In the genomic region with DNA sequence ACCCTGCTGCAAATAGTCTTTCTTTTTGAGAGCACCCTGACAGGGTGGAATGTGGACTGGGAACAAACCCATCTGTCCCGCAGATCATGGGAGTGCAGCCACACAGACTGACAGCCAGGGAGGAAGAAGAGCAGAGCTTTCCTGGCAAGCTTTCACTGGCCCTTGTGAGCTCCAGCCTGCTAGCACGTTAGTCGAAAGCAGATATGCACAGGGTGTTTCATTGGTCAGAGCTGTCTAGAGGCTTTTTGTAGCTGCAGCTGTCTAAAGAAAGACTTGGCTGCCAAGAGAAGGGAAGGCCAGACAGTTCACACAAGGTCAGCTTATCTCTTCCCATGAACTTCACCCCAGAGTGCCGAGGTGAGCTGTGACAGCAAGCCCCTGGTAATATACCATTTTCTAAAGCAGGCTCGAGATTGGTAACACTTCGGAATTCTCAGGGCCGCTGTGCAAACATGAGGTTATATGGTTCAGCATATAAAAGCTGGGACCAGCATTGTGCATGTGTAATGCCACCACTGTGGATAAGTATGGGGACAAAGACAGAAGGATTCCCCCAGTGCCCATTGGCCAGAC, we compare ENCODE assay signal across 1 mouse cellular context.
TF ChIP-seq lines count a peak whose summit lies in the region.

No protein-coding gene starts in this region.

TF ChIP-seq in MEL, 35 proteins besides CTCF, POLR2A, EP300 and RAD21 (continued from another document):
- TF ChIP-seq MYB (IDR thresholded peaks at IDR 0.05; ENCODE audit: low read depth, low read length) (0 out of 2 replicates have a peak, but pooled peaks have one; percentile 19), POLR2AphosphoS5 (IDR thresholded peaks at IDR 0.05; ENCODE audit: borderline replicate concordance, low read depth, low read length) (no peak), ZKSCAN1 (IDR thresholded peaks at IDR 0.05; ENCODE audit: low read depth, low read length) (no peak), KAT2A (conservative IDR thresholded peaks at IDR 0.05; ENCODE audit: low read depth, low read length) (no peak), MAZ (IDR thresholded peaks at IDR 0.05; ENCODE audit: low read depth, low read length) (no peak), ZMIZ1 (IDR thresholded peaks at IDR 0.05; ENCODE audit: low read depth, low read length) (0 out of 2 replicates have a peak, but pooled peaks have one; percentile 46), ZC3H11A (IDR thresholded peaks at IDR 0.05; ENCODE audit: low read depth, low read length) (no peak), GATA1 (IDR thresholded peaks at IDR 0.05; ENCODE audit: low read depth, low read length) (peak; percentile 67), TAL1 (IDR thresholded peaks at IDR 0.05; ENCODE audit: low read length) (no peak), ELF1 (IDR thresholded peaks at IDR 0.05; ENCODE audit: low read depth, low read length) (no peak), TBP (IDR thresholded peaks at IDR 0.05; ENCODE audit: low read depth, low read length) (peak; percentile 58)
